Mouse (Mus musculus) gastrocnemius, adult 8-10 months (tissue): Measurements from ENCODE around the gene Imp4. TPM values are rescaled to one million over a fixed set of nuclear protein-coding genes. Genes with fewer than 3 reads are reported as not detected.

ENCODE experiments used
- microRNA-seq: library from miRNA; unstranded; fragments of <30 nt; microRNA quantifications from one replicate; pipeline ENCODE4 v1.2.0, GENCODE M21; 2022
- total RNA-seq, 4 experiments: library from RNA; stranded (reverse); gene quantifications; 2 replicates each; pipeline ENCODE4 v1.2.4; 2022

The Imp4 gene
- total RNA-seq, 4 experiments from 2014 or later: 9.4 to 13.2 (median 11.3) TPM

Small RNAs within 50 kb of the gene (microRNA-seq; reads per million reads assigned to microRNA genes)
- gene Mir5103: not detected

Other genes starting within 250 kb of the Imp4 start
- gene Ccdc115, start 179 bp upstream of the Imp4 start, total RNA-seq: 10 to 100 TPM; 10.7 to 14.9 (median 13.7) TPM
- gene Ptpn18, start 19.9 kb downstream of the Imp4 start, total RNA-seq: 1 to 10 TPM in 3 of 4 experiments, under 1 TPM in 1; 0.73 to 3.7 (median 1.8) TPM
- gene Prss39, start 58.6 kb downstream of the Imp4 start, total RNA-seq: not detected
- gene Cfc1, start 95.8 kb downstream of the Imp4 start, total RNA-seq: not detected
- not detected for gene Prss40, start 121.1 kb downstream of the Imp4 start, total RNA-seq
- not detected for gene Amer3, start 139.8 kb downstream of the Imp4 start, total RNA-seq